Mouse (Mus musculus) B cell, adult 62 days (primary cell): ENCODE results near the gene Gm17079. TPM values are rescaled to one million over a fixed set of nuclear protein-coding genes. Genes with fewer than 3 reads are reported as not detected.

ENCODE experiments used
- total RNA-seq: library from RNA; stranded (reverse); gene quantifications from 4 replicates; pipeline ENCODE4 v1.2.4, GENCODE M21; 2023

Gm17079 gene
- not detected in 4 replicates for total RNA-seq

DNA sequence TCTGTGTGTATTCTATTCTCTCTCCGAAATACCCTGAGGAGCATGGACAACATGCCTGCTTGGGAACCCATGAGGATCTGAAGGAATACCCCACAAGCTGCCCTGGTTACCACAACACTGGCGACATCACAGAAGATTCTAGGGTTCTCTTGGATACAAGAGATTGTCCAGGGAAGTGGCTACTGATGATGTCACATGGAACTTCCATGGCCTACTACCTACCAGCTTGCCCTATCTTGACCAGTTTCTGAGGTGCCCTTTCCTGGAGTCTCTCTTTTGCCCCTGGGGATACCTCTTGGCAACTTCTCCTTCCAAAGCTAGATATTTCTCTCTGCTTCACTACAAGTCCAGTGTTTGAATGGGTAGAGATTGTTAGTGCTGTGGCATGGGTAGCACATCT, at the start of gene Gm17079:
Gene Gm17079, minus strand, starts transcription at position 101 of the 400 bp plus-strand sequence.

DNA sequence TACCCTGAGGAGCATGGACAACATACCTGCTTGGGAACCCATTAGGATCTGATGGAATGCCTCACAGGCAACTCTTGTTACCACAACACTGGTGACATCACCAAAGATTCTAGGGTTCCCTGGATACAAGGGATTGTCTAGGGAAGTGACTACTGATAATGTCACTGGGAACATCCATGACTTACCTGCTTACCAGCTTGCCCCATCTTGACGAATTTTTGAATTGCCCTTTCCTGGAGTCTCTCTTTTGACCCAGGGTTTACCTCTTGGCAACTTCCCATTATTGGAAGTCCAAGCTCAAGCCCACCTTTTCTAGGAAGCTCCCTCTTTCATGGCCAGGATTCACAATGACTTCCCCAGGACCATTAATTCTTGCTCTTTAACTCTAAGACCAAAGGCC, 21.8 kb upstream of the Gm17079 start, which contains the start of gene Gm5800:
Gene Gm5800, minus strand, starts transcription at position 101 of the 400 bp plus-strand sequence.

Other genes with a start within 250 kb of the Gm17079 start
- gene Vmn2r89, start 243.6 kb downstream of the Gm17079 start, total RNA-seq = not detected in 4 replicates
- gene Gm5622, start 142.7 kb downstream of the Gm17079 start, total RNA-seq = not detected in 4 replicates
- gene Gm17175, start 121.4 kb downstream of the Gm17079 start, total RNA-seq = not detected in 4 replicates
- gene Gm17174, start 103.3 kb downstream of the Gm17079 start, total RNA-seq = not detected in 4 replicates
- not detected in 4 replicates for gene Gm17078, start 84.2 kb downstream of the Gm17079 start, total RNA-seq
- not detected in 4 replicates for gene Gm4181, start 59.8 kb downstream of the Gm17079 start, total RNA-seq
- not detected in 4 replicates for gene Gm5800, start 21.7 kb upstream of the Gm17079 start, total RNA-seq
- not detected in 4 replicates for gene Ang4, start 78.1 kb upstream of the Gm17079 start, total RNA-seq
- gene AY358078, start 104.6 kb upstream of the Gm17079 start, total RNA-seq = not detected in 4 replicates
- not detected in 4 replicates for gene Ear6, start 158.2 kb upstream of the Gm17079 start, total RNA-seq
- 55.5 to 70.0 TPM (median 69.1 TPM) in 4 replicates for gene Mettl17, start 189.4 kb upstream of the Gm17079 start, total RNA-seq
- 0.53 to 0.73 TPM (median 0.57 TPM) in 4 replicates for gene Slc39a2, start 197.4 kb upstream of the Gm17079 start, total RNA-seq
- gene Ndrg2, start 218.7 kb upstream of the Gm17079 start, total RNA-seq = 2.6 TPM in 1 of 4 replicates, not detected in the others
- gene Tppp2, start 223.0 kb upstream of the Gm17079 start, total RNA-seq = not detected in 4 replicates
- gene Rnase13, start 227.3 kb upstream of the Gm17079 start, total RNA-seq = not detected in 4 replicates